Mouse (Mus musculus) large intestine, adult 2 months (tissue): ENCODE measurements around the gene Vsx1. TPM values are rescaled to one million over a fixed set of nuclear protein-coding genes. Genes with fewer than 3 reads are reported as not detected.

Source experiments
- DNase-seq: peaks from one replicate; pipeline ENCODE4 v3.0.0-alpha.2; 2012; ENCODE audit warnings: low read depth, low spot score
- WGBS: fragments of 180-500 bp; shearing (Covaris S2); methylation state at CpG from one replicate; pipeline ENCODE4 v1.1.7; 2018; 5-methylcytosine and 5-hydroxymethylcytosine counted together
- polyA plus RNA-seq: library from polyadenylated mRNA; depleted of rRNA; stranded (reverse); fragments of >200 nt; gene quantifications from 2 replicates; pipeline ENCODE4 v1.2.3, GENCODE M21; 2012

Vsx1 gene
- polyA plus RNA-seq, 1 experiment: not detected

DNA sequence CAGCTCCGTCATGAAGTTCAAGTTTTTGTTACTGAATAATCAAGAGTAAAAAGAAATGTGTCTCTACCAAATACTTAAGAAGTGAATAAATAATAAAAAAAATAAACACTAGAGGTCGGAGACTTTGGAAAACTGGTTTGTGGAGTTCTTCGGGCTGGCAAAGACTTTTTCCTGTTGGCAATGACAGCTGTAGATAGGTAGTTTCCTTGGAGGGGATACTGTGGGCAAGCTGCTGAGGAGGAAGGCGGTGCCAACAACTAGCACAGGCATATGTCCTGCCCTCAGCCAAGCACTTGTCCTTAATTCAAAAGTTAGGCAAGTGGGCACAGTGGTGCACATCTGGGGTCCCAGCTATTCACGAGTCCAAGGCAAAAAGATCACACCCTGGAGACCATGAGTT lies 20.2 kb downstream of the Vsx1 start:
- WGBS: 31% methylated on average over 5 of the region's 5 CpGs
- DNase-seq: peak; percentile 44

DNA sequence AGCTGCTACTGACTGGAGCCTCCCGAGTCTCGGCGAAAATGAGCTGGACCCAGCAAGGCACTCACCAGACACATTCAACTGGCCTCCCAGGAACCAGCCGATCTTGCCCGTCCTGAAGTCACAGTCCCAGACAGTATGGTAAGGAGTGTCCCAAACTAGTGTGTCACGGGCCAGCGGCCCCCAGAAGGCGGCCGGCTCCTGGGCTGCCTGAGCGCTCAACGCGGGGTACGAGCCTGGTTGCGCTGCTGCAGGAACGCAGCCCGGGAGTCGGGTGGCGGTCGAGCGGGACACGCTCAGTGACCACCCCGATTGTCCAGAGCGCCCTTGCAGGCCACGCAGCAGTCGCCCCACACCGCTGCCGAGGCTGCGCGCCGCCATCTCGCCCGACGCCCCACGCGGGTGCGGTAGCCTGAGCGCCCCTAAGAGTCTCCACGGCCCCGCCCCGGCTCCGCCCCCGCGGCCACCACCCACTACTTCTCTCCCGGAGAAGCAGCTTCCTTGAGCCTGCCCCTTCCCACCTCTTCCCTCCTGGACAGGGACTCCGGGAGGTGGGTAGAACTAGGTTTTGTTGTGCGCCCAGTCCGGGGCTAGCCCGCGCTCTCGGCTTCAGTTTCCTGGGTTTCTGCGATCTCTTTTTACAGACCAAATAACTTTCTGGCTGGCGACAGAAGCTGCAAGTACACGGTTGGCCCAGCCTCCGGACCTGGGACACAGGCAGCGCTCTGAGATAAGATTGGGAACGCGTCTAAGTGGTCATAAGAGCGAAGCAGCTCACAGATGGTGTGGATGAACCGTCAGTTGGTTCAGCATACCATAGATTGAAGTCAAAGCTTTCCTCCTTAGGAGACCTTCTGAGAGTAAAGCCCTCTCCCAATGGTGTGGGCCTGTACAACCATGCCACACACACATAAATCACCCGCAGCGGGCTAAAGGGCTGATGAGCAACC lies 21.1 kb downstream of the Vsx1 start, which contains the start of gene Acss1:
Gene Acss1, minus strand, starts transcription at position 681 of the 947 bp plus-strand sequence.
- DNase-seq: no peak
- WGBS: 1% methylated on average over 61 of the region's 61 CpGs

DNA sequence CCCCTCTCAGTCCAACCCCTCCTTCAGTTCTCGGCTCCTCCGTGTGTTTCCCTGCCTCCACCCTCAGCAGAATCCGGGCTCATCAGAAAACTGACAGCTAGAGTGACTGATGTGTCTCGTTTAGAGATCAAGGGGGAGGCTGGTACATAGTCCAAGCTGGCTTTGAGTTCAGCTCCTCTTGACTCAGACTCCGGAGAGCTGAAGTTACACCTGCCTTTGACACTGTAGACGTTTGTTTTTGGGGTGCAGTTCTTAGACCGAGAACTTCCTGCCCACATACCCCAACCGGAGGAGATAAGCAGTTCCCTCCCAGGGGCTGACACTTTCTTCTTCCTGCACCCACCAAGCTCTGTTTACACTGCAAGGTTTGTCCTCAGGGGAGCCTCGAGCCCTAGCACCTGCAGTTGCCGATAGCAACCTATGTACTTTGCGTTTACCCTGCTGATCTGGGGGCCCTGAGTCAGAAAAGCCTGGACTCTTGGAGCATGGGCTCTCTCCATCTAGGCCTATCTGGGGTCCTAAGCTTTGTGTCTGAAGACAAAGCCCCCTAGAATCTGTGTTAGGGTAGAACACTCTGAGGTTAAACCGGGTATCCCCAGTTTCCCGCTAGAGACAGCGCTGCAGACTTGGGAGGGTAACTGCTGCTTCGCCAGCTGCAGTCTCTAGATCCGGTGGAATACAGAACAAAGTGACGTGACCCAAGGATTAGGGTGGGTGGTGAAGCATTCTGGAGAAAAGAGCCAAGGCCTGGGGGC lies 21.9 kb downstream of the Vsx1 start:
- no peak for DNase-seq
- 3% methylated on average over 17 of the region's 17 CpGs for WGBS

- 20% methylated on average over 7 of the region's 7 CpGs for WGBS
- DNase-seq: no peak
These were observed 22.5 kb downstream of the Vsx1 start for GRCm38 (mm10) chr2:150666723-150667064.

- no peak for DNase-seq
- 21% methylated on average over 10 of the region's 10 CpGs for WGBS
These were observed 23.4 kb downstream of the Vsx1 start for GRCm38 (mm10) chr2:150665534-150666451.

- DNase-seq: no peak
- 32% methylated on average over 2 of the region's 2 CpGs for WGBS
These were observed 24.2 kb downstream of the Vsx1 start for GRCm38 (mm10) chr2:150665006-150665405.

- WGBS: 68% methylated on average over 5 of the region's 5 CpGs
- DNase-seq: no peak
These were observed 24.8 kb downstream of the Vsx1 start for GRCm38 (mm10) chr2:150664152-150664920.

GRCm38 (mm10) chr2:150663255-150663654 lies 25.9 kb downstream of the Vsx1 start:
- WGBS: 21% methylated on average over 9 of the region's 9 CpGs
- DNase-seq: no peak

- no peak for DNase-seq
- WGBS: 60% methylated on average over 2 of the region's 2 CpGs
These were observed 27.2 kb downstream of the Vsx1 start for GRCm38 (mm10) chr2:150662007-150662406.

DNA sequence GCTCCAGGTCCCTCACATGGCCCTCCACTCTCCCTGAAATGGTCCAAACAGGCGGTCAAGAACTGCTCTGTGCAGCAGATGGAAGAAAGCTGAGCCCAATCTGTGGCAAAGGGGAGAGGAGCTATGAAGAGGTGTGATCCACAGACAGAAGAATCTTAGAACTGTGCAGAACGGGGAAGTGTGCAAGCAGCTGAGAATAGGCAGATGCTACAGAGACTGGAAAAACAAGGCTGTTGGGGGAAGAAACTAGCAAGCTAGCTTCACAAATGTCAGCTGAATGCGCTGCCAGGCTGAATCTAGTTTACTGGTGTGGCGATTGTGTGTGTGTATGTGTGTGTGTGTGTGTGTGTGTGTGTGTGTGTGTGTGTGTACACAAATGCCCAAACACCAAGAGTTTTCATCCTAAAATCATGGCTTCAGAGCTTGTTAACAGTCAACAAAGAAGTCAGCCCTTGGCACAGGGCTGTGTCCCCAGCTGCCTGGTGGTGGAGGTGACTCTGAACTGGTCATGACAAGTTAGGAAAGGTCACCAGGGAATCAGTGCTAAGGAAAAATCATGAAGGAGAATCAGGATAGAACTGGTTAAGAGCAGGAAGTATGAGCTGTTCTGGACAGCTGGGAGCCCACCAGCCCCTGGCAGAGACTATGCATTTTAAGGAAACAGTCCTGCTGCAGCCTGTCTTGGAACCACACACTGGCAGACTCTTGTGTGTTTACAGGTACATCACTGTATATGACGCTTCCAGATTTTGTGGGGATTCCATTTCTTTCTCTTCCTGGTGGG lies 28.3 kb downstream of the Vsx1 start:
- DNase-seq: no peak
- WGBS: 36% methylated on average over 5 of the region's 5 CpGs

DNA sequence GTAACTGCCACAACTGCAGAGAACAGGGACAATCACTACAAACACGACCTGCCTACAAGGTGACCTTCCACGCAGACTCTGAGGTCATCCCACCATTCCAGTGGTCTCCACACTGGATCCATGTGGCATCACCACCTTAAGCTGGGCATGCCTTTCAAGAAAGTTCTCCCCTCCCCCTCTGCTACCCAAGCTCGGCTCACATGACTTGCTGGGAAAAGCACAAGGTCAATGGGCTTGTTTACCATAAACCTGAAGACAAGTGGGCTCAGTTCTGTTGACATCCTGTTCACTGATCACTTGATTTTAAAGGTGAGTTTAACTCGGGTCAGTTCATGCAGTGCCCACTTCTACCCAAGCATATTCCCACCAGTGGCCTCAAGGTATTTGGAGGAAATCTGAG lies 29.1 kb downstream of the Vsx1 start:
- 50% methylated on average over 4 of the region's 4 CpGs for WGBS
- no peak for DNase-seq

- no peak for DNase-seq
These were observed 32.0 kb downstream of the Vsx1 start for GRCm38 (mm10) chr2:150656975-150657768.

GRCm38 (mm10) chr2:150656112-150656511 lies 33.0 kb downstream of the Vsx1 start:
- WGBS: 89% methylated on average over 3 of the region's 3 CpGs
- no peak for DNase-seq

More at GRCm38 (mm10) chr2:150656975-150657768, 32.0 kb downstream of the Vsx1 start:
- 29% methylated on average over 8 of the region's 8 CpGs for WGBS

DNA sequence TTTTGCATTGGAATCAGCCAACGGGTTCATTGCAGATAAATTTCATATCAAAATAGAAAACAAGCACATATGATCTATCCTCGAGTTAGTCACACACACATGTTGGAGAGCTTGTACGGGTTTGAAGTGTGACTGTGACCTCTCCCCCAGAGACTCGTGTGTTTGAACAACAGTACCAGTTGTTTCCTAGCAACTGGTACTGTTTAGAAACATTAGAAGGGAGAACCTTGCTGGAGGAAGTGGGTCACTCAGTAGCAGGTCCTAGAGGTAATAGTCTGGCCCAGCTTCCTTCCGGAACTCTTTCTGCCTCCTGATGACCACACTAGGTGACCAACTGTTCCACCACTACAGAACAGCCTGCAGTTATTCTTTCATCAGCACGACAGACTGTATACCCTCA lies 33.9 kb downstream of the Vsx1 start:
- DNase-seq: no peak
- 45% methylated on average over 6 of the region's 6 CpGs for WGBS

GRCm38 (mm10) chr2:150654814-150655213 lies 34.3 kb downstream of the Vsx1 start:
- 90% methylated on average over 2 of the region's 2 CpGs for WGBS
- DNase-seq: no peak

DNA sequence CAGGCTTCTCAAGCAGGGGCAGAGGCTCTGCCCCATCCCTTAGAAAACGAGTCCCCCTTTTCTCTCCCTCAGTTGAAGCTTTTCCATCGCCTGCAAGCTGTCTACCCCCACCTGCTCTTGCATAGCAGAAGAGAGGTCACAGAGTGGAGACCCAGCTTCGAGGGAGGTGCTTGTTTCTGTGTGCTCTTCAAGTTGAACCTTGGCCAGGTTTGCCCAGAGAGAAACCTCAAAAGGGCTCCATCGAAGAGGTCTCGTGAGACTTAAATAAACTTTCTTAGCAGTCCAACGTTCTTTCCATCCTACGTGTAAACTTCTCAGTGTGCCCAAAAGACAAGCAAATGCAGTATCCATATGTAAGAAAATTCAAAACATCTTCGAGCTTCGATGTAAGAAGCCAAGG lies 37.8 kb downstream of the Vsx1 start:
- 46% methylated on average over 9 of the region's 9 CpGs for WGBS
- DNase-seq: no peak

- DNase-seq: no peak
- WGBS: 78% methylated on average over 7 of the region's 7 CpGs
These were observed 38.6 kb downstream of the Vsx1 start for GRCm38 (mm10) chr2:150650511-150651074.
